8 mouse cellular contexts compared by ENCODE assay signal in genomic region chr9:15681855-15682466, GRCm38 (mm10). TPM values are rescaled to one million over a fixed set of nuclear protein-coding genes. Genes with fewer than 3 reads are reported as not detected.
A peak's percentile ranks its signal among the peaks of the same experiment; 100 is the strongest.
DNase-seq lines count a peak whose midpoint lies in the region; ATAC-seq lines count a peak whose summit lies in the region.

No protein-coding gene starts in this region.

- H3K27me3 ChIP-seq in hindbrain, embryonic 10.5 days (ENCODE audit: insufficient read depth, poor library complexity, severe bottlenecking): no peaks in the 10 kb centered on the region
- H3K27me3 ChIP-seq in lung, embryonic 16.5 days (ENCODE audit: control insufficient read depth, insufficient read depth, low read depth, low read length): no peaks in the 10 kb centered on the region

- peak; percentile 87 for ATAC-seq in lung, embryonic 16.5 days (ENCODE audit: low read depth)

- no peaks in the 10 kb centered on the region for H3K9me3 ChIP-seq in hindbrain, embryonic 10.5 days
- H3K9me3 ChIP-seq in lung, embryonic 16.5 days (ENCODE audit: control insufficient read depth, low read length): no peaks in the 10 kb centered on the region

- H3K4me2 ChIP-seq in lung, embryonic 16.5 days (ENCODE audit: low read depth, low read length): no peak overlapping the region

- 45% methylated on average over 2 of the region's 2 CpGs for WGBS in hindbrain, embryonic 10.5 days
- 11% methylated on average over 2 of the region's 2 CpGs for WGBS in lung, embryonic 16.5 days

- no peak overlapping the region for H3K27ac ChIP-seq in hindbrain, embryonic 10.5 days
- no peak overlapping the region for H3K27ac ChIP-seq in lung, embryonic 16.5 days (ENCODE audit: low read length)

- H3K9ac ChIP-seq in lung, embryonic 16.5 days (ENCODE audit: low read length): no peak overlapping the region

- H3K4me1 ChIP-seq in hindbrain, embryonic 10.5 days (replicated peaks): no peaks in the 10 kb centered on the region
- H3K4me1 ChIP-seq in lung, embryonic 16.5 days (replicated peaks; ENCODE audit: control insufficient read depth, insufficient read depth, low read length): no peaks in the 10 kb centered on the region

- peak; percentile 63 for DNase-seq in NIH3T3 (ENCODE audit: low read depth)
- peak; percentile 39 for DNase-seq in cerebellum, adult 9-11 months
- DNase-seq in frontal cortex, postnatal 10 days (ENCODE audit: low spot score in 2 of 2): peak; percentile 28 to 77
- DNase-seq in hindbrain, embryonic 10.5 days (ENCODE audit: low spot score): peak; percentile 75
- DNase-seq in layer of hippocampus, adult 9-10 months (ENCODE audit: low spot score): peak; percentile 48
- peak; percentile 56 for DNase-seq in retina, postnatal 7 days (ENCODE audit: low read depth, low spot score)
- peak; percentile 60 to 74 for DNase-seq in urinary bladder, postnatal 36 days (ENCODE audit: low spot score in 2 of 2)

- H3K4me3 ChIP-seq in hindbrain, embryonic 10.5 days: no peak overlapping the region
- no peak overlapping the region for H3K4me3 ChIP-seq in lung, embryonic 16.5 days (ENCODE audit: low read length)

- no peaks in the 10 kb centered on the region for H3K36me3 ChIP-seq in hindbrain, embryonic 10.5 days
- no peaks in the 10 kb centered on the region for H3K36me3 ChIP-seq in lung, embryonic 16.5 days (ENCODE audit: control insufficient read depth, insufficient read depth, low read length)

RNA-seq across cellular contexts. Expression of gene Slc36a4, which starts 27.6 kb away (rescaled TPM):
- 11.3 and 12.4 TPM in 2 replicates for polyA plus RNA-seq in hindbrain, embryonic 10.5 days (2016; fragmentation: Nextera tagmentation; extraction: Ambion mirVana)
- polyA plus RNA-seq in lung, embryonic 16.5 days (2015; fragmentation: Nextera tagmentation; extraction: Ambion mirVana): 9.2 and 11.1 TPM in 2 replicates

RNA-seq across cellular contexts. Expression of gene Deup1, which starts 54.2 kb away (rescaled TPM):
- 4.2 and 5.8 TPM in 2 replicates for polyA plus RNA-seq in hindbrain, embryonic 10.5 days (2016; fragmentation: Nextera tagmentation; extraction: Ambion mirVana)
- polyA plus RNA-seq in lung, embryonic 16.5 days (2015; fragmentation: Nextera tagmentation; extraction: Ambion mirVana): 19.8 and 21.0 TPM in 2 replicates
